Mouse (Mus musculus) forebrain, postnatal 0 days (tissue): ENCODE measurements at regions not wholly inside any gene's neighbourhood (a gene's known extent, or its start where the extent isn't known, plus 50 kb on each side); places are given as distances from the start of the nearest gene placed in this dataset.

Experiments
- ATAC-seq: fragments of 200-750 bp; cut with Nextera tagmentation; 2 replicates; pipeline ENCODE4 v1.8.0; 2017; ENCODE audit warnings: mild to moderate bottlenecking, moderate library complexity
- DNase-seq: peaks from one replicate; pipeline ENCODE4 v3.0.0-alpha.2; 2015
- H3K27ac ChIP-seq: fragments of 300-500 bp; sonication (generic); 2 replicates; pipeline ENCODE4 v1.5.1; 2014; ENCODE audit warnings: low read depth, mild to moderate bottlenecking, antibody characterized with exemption, low read length, moderate library complexity, mixed read lengths
- H3K27me3 ChIP-seq: fragments of 300-500 bp; sonication (generic); 2 replicates; pipeline ENCODE4 v1.6.1; 2014; ENCODE audit warnings: mild to moderate bottlenecking, low read length, mixed read lengths; ENCODE audit not compliant: insufficient read depth
- H3K36me3 ChIP-seq: fragments of 300-500 bp; sonication (generic); 2 replicates; pipeline ENCODE4 v1.6.1; 2014; ENCODE audit warnings: mild to moderate bottlenecking, moderate library complexity; ENCODE audit not compliant: insufficient read depth
- H3K4me1 ChIP-seq: fragments of 300-500 bp; sonication (generic); 2 replicates; pipeline ENCODE4 v1.6.1; 2014; ENCODE audit warnings: antibody characterized with exemption; ENCODE audit not compliant: insufficient read depth
- H3K4me2 ChIP-seq: fragments of 300-500 bp; sonication (generic); 2 replicates; pipeline ENCODE4 v1.6.1; 2014; ENCODE audit warnings: low read depth, mild to moderate bottlenecking, moderate library complexity
- H3K4me3 ChIP-seq: fragments of 300-500 bp; sonication (generic); 2 replicates; pipeline ENCODE4 v1.5.1; 2014; ENCODE audit warnings: low read depth, low read length, mixed read lengths
- H3K9ac ChIP-seq: fragments of 300-500 bp; sonication (generic); 2 replicates; pipeline ENCODE4 v1.6.1; 2014; ENCODE audit warnings: mild to moderate bottlenecking
- H3K9me3 ChIP-seq: fragments of 300-500 bp; sonication (generic); 2 replicates; pipeline ENCODE4 v1.6.1; 2016; ENCODE audit warnings: low read length
- CTCF ChIP-seq: sonication (generic); IDR thresholded peaks from 2 replicates; pipeline ENCODE4 v1.5.1; 2016; ENCODE audit warnings: antibody characterized with exemption, control low read depth, low read depth
- WGBS: fragments of 180-500 bp; shearing (Covaris S2); extraction: QIAGEN DNeasy Blood & Tissue Kit; methylation state at CpG from one replicate; pipeline ENCODE4 v1.1.7; 2014; 5-methylcytosine and 5-hydroxymethylcytosine counted together

- H3K36me3 ChIP-seq, result no peaks in the 10 kb centered on the region
- H3K9me3 ChIP-seq, result no peaks in the 10 kb centered on the region
- no peak overlapping the region for H3K4me2 ChIP-seq
- no peaks in the 10 kb centered on the region for H3K27me3 ChIP-seq
- H3K4me1 ChIP-seq, result 0 out of 2 replicates have a peak, but pooled peaks cover 13% of the 10 kb centered on the region
- H3K4me3 ChIP-seq, result no peak overlapping the region
- H3K9ac ChIP-seq, result no peak overlapping the region
- no peak for TF ChIP-seq CTCF
- no peak overlapping the region for H3K27ac ChIP-seq
- ATAC-seq (no peak), DNase-seq (no peak)
These were observed 378.5 kb downstream of the Sox11 start for GRCm38 (mm10) chr12:26963917-26964316.

GRCm38 (mm10) chr12:26939831-26940230 is 402.5 kb downstream of the Sox11 start:
- no peak for TF ChIP-seq CTCF
- Histone ChIP-seq H3K9ac (no peak overlapping the region), H3K9me3 (no peaks in the 10 kb centered on the region), H3K27me3 (no peaks in the 10 kb centered on the region), H3K27ac (no peak overlapping the region), H3K4me2 (no peak overlapping the region), H3K36me3 (no peaks in the 10 kb centered on the region), H3K4me1 (0 out of 2 replicates have a peak, but pooled peaks cover 3% of the 10 kb centered on the region), H3K4me3 (no peak overlapping the region)
- ATAC-seq (no peak), DNase-seq (no peak)
- WGBS, result 33% methylated on average over 2 of the region's 2 CpGs

- Histone ChIP-seq H3K9ac (no peak overlapping the region), H3K4me1 (0 out of 2 replicates have a peak, but pooled peaks cover 3% of the 10 kb centered on the region), H3K36me3 (no peaks in the 10 kb centered on the region), H3K4me2 (no peak overlapping the region), H3K27me3 (no peaks in the 10 kb centered on the region), H3K4me3 (no peak overlapping the region), H3K27ac (no peak overlapping the region), H3K9me3 (no peaks in the 10 kb centered on the region)
- 46% methylated on average over 3 of the region's 3 CpGs for WGBS
- DNase-seq, result no peak
- TF ChIP-seq CTCF, result no peak
- no peak for ATAC-seq
These were observed 404.5 kb downstream of the Sox11 start for GRCm38 (mm10) chr12:26937836-26938235.

- no peaks in the 10 kb centered on the region for H3K36me3 ChIP-seq
- WGBS, result 21% methylated on average over 5 of the region's 5 CpGs
- H3K4me2 ChIP-seq, result no peak overlapping the region
- no peaks in the 10 kb centered on the region for H3K27me3 ChIP-seq
- no peak for TF ChIP-seq CTCF
- peak; percentile 41 for DNase-seq
- no peak overlapping the region for H3K9ac ChIP-seq
- peak overlapping the region; percentile 76 for H3K27ac ChIP-seq
- ATAC-seq, result peak; percentile 48; the same call in 1 of the 2 replicates
- H3K4me3 ChIP-seq, result no peak overlapping the region
- no peaks in the 10 kb centered on the region for H3K9me3 ChIP-seq
- 0 out of 2 replicates have a peak, but pooled peaks cover 3% of the 10 kb centered on the region for H3K4me1 ChIP-seq
These were observed 405.5 kb downstream of the Sox11 start for GRCm38 (mm10) chr12:26936696-26937458.

GRCm38 (mm10) chr12:26930155-26930867 is 412.1 kb downstream of the Sox11 start:
- peak; percentile 45 for DNase-seq
- peak; percentile 90; the same call in 1 of the 2 replicates for ATAC-seq

GRCm38 (mm10) chr12:26906126-26906525 is 436.2 kb downstream of the Sox11 start:
- Histone ChIP-seq H3K27ac (no peak overlapping the region), H3K9me3 (no peaks in the 10 kb centered on the region), H3K4me3 (no peak overlapping the region), H3K27me3 (no peaks in the 10 kb centered on the region), H3K9ac (no peak overlapping the region), H3K36me3 (no peaks in the 10 kb centered on the region), H3K4me1 (peaks cover 17% of the 10 kb centered on the region), H3K4me2 (no peak overlapping the region)
- 67% methylated on average over 1 of the region's 1 CpGs for WGBS
- DNase-seq (no peak), ATAC-seq (no peak)
- TF ChIP-seq CTCF, result no peak

More at GRCm38 (mm10) chr12:26930155-26930867, 412.1 kb downstream of the Sox11 start:
- no peak overlapping the region for H3K9ac ChIP-seq
- TF ChIP-seq CTCF, result no peak
- H3K4me1 ChIP-seq, result no peaks in the 10 kb centered on the region
- no peak overlapping the region for H3K4me2 ChIP-seq
- no peaks in the 10 kb centered on the region for H3K9me3 ChIP-seq
- no peak overlapping the region for H3K4me3 ChIP-seq
- peak overlapping the region; percentile 42; the same call in 1 of the 2 replicates for H3K27ac ChIP-seq
- no peaks in the 10 kb centered on the region for H3K36me3 ChIP-seq
- no peaks in the 10 kb centered on the region for H3K27me3 ChIP-seq
- 29% methylated on average over 7 of the region's 7 CpGs for WGBS

- Histone ChIP-seq H3K4me1 (peaks cover 17% of the 10 kb centered on the region), H3K27ac (peak overlapping the region; percentile 89), H3K4me2 (peak overlapping the region; percentile 68), H3K27me3 (no peaks in the 10 kb centered on the region), H3K9ac (peak overlapping the region; percentile 58; the same call in 1 of the 2 replicates), H3K36me3 (no peaks in the 10 kb centered on the region), H3K9me3 (no peaks in the 10 kb centered on the region), H3K4me3 (peak overlapping the region; percentile 30)
- TF ChIP-seq CTCF, result no peak
- ATAC-seq (no peak), DNase-seq (no peak)
- 8% methylated on average over 2 of the region's 2 CpGs for WGBS
These were observed 434.9 kb downstream of the Cmpk2 start for GRCm38 (mm10) chr12:26903894-26904272.
